In the genomic region with DNA sequence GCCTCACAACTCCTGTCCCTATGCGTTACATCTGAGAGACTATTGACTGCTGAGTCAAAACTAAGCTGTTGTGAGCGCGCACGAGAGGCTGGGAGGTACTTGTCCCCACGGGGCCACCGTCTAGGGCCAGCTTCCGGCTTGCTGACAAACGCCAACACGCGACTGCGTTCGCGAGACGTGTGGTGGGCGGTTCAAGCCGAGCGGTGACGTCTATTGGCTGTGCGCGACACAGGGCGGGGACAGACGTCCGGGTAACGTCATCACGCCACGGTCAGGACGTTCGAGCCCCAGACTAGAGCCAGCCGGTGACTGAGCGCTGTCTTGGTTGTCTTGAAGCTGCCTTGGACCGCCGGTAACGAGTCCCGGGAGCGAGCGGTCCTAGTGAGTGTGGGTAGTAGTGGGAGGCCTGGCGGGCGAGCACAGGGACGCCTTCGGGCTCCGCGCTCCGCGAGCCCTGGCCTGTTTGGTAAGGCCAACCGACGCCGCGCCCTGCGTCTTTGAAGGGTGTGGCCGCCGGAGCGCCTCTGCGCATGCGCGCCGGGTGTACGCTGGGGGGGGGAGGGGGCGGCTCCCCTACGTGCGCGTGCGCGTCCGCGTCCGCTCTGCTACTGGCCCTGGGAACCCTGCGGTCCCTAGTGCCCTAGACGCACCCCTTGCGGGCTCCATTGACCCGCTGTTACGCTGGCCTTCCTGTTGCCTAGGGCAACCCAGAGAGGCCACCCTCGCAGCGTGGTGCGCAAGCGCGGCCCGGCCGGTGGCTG, we compare ENCODE assay signal across 8 mouse cellular contexts. TPM values are rescaled to one million over a fixed set of nuclear protein-coding genes. Genes with fewer than 3 reads are reported as not detected.
A peak's percentile ranks its signal among the peaks of the same experiment; 100 is the strongest.
DNase-seq lines count a peak whose midpoint lies in the region; ATAC-seq lines count a peak whose summit lies in the region.

TSS of gene Leng8 (plus strand) at position 269 of the 761 bp plus-strand sequence.

- peak; percentile 97 for DNase-seq in adipocyte (ENCODE audit: low spot score)
- peak; percentile 99 for DNase-seq in embryo, embryonic 10 days (ENCODE audit: low spot score)
- peak; percentile 97 for DNase-seq in gastrocnemius, postnatal 10 days
- DNase-seq in induced T-regulatory cell, adult 2 months (ENCODE audit: low read depth) = peak; percentile 99
- DNase-seq in left cerebral cortex, adult 9 months (ENCODE audit: low spot score in 2 of 2) = peak; percentile 99
- DNase-seq in right cerebral cortex, postnatal 14 days = peak; percentile 99
- peak; percentile 99 to 100 for DNase-seq in urinary bladder, postnatal 36 days (ENCODE audit: low spot score in 2 of 2)

- peak; percentile 95 for ATAC-seq in megakaryocyte progenitor cell, adult 5-6 weeks (replicated peaks; ENCODE audit: poor library complexity)

RNA-seq across cellular contexts. Expression of gene Leng8, which starts in this region (rescaled TPM):
- 10 to 100 TPM; 31.7 to 62.1 TPM for total RNA-seq in gastrocnemius, postnatal 10 days (2021)
- total RNA-seq in megakaryocyte progenitor cell, adult 5-6 weeks (2015) = 23.2 and 36.4 TPM in 2 replicates
- total RNA-seq in megakaryocyte progenitor cell, adult 5-6 weeks (2017) = 19.5 and 24.1 TPM in 2 replicates

Comparison
In these comparisons a context has a peak if more than half of its experiments do, and no peak if none do; other contexts are left out.
1. Peak in every context shown above with its lines: DNase-seq and ATAC-seq.